Mouse (Mus musculus) intestine, postnatal 0 days (tissue): Measurements from ENCODE around the gene Cldn24. TPM values are rescaled to one million over a fixed set of nuclear protein-coding genes. Genes with fewer than 3 reads are reported as not detected.

Experiments
- ATAC-seq: fragments of 200-750 bp; cut with Nextera tagmentation; 2 replicates; pipeline ENCODE4 v1.8.0; 2017; ENCODE audit warnings: mild to moderate bottlenecking, moderate TSS enrichment, moderate library complexity
- H3K27ac ChIP-seq: fragments of 300-500 bp; sonication (generic); 2 replicates; pipeline ENCODE4 v1.5.1; 2014; ENCODE audit warnings: mild to moderate bottlenecking, low read depth, low read length, moderate library complexity
- H3K27me3 ChIP-seq: fragments of 300-500 bp; sonication (generic); replicated peaks from 2 replicates; pipeline ENCODE4 v1.6.1; 2014; ENCODE audit warnings: low read length, mixed read lengths; ENCODE audit not compliant: control insufficient read depth, insufficient read depth
- H3K36me3 ChIP-seq: fragments of 300-500 bp; sonication (generic); 2 replicates; pipeline ENCODE4 v1.6.1; 2014; ENCODE audit warnings: mild to moderate bottlenecking, moderate library complexity; ENCODE audit not compliant: control insufficient read depth, insufficient read depth
- H3K4me1 ChIP-seq: fragments of 300-500 bp; sonication (generic); replicated peaks from 2 replicates; pipeline ENCODE4 v1.6.1; 2014; ENCODE audit warnings: antibody characterized with exemption, low read length, mixed read lengths; ENCODE audit not compliant: control insufficient read depth, insufficient read depth
- H3K4me2 ChIP-seq: fragments of 300-500 bp; sonication (generic); replicated peaks from 2 replicates; pipeline ENCODE4 v1.6.1; 2014; ENCODE audit warnings: low read depth, mild to moderate bottlenecking, moderate library complexity
- H3K4me3 ChIP-seq: fragments of 300-500 bp; sonication (generic); 2 replicates; pipeline ENCODE4 v1.5.1; 2014; ENCODE audit warnings: low read depth, low read length
- H3K9ac ChIP-seq: fragments of 300-500 bp; sonication (generic); 2 replicates; pipeline ENCODE4 v1.6.1; 2014; ENCODE audit warnings: mild to moderate bottlenecking, low read depth, low read length
- H3K9me3 ChIP-seq: fragments of 300-500 bp; sonication (generic); 2 replicates; pipeline ENCODE4 v1.6.1; 2016; ENCODE audit warnings: mixed run types; ENCODE audit not compliant: control insufficient read depth
- CTCF ChIP-seq: sonication (generic); IDR thresholded peaks from 2 replicates; pipeline ENCODE4 v1.5.1; 2016; ENCODE audit warnings: low read depth, mild to moderate bottlenecking, control low read depth, antibody characterized with exemption, moderate library complexity
- WGBS: fragments of 180-500 bp; shearing (Covaris S2); extraction: QIAGEN DNeasy Blood & Tissue Kit; methylation state at CpG from one replicate; pipeline ENCODE4 v1.1.7; 2014; 5-methylcytosine and 5-hydroxymethylcytosine counted together
- polyA plus RNA-seq: library from polyadenylated mRNA; unstranded; fragments of >200 nt; fragmentation: Nextera tagmentation; extraction: Ambion mirVana; gene quantifications from 2 replicates; pipeline ENCODE4 v1.2.1, GENCODE M21; 2015

Gene Cldn24
- polyA plus RNA-seq, 1 experiment from 2014 or later = not detected

DNA sequence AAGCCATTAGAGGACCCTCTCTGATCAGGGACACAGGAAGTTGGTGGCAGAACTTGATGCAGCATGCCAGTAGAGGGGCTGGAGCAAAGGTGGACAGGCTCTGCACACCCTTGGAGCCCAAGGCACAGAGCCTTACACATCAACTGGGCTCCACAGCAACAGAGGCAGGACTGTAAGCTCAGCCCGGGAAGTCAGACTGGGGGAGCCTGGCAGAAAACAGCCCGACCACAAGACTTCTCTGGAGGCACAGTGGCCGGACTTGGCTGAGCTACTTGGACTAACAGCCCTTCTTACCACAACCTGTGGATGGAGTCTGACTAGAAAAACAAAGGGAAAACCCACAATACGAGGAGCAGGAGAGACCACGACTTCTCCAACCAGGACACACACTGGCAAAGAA lies 31.4 kb downstream of the Cldn24 start:
- ATAC-seq = no peak
- Histone ChIP-seq H3K4me1 (no peaks in the 10 kb centered on the region), H3K27ac (no peak overlapping the region), H3K27me3 (no peaks in the 10 kb centered on the region), H3K9ac (no peak overlapping the region), H3K4me3 (no peak overlapping the region), H3K9me3 (no peaks in the 10 kb centered on the region), H3K36me3 (peaks cover 47% of the 10 kb centered on the region), H3K4me2 (no peak overlapping the region)
- TF ChIP-seq CTCF = no peak
- 92% methylated on average over 5 of the region's 5 CpGs for WGBS

DNA sequence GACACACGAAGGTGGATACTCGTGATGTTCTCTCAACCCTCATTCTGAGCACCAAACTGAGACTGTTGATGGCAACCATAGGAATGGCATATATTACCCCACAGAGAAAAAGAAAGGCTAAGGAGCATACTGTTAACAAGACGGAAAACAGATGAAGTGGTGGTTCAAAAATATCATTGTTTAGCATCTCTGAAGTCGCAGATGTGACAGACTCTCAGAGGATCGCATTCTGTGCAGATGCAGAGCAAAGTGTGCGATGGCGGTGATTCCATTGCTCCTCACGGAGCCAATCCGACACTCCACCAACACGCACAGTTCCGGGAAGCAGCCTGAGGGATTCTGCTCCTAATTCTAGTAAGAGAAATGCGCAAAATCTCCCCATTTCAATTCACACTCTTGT lies 37.3 kb downstream of the Cldn24 start:
- H3K4me3 ChIP-seq = no peak overlapping the region
- H3K36me3 ChIP-seq = peaks cover 68% of the 10 kb centered on the region
- WGBS = 92% methylated on average over 12 of the region's 12 CpGs
- no peaks in the 10 kb centered on the region for H3K4me1 ChIP-seq
- H3K27me3 ChIP-seq = no peaks in the 10 kb centered on the region
- no peak overlapping the region for H3K4me2 ChIP-seq
- H3K9ac ChIP-seq = no peak overlapping the region
- H3K9me3 ChIP-seq = no peaks in the 10 kb centered on the region
- no peak overlapping the region for H3K27ac ChIP-seq
- no peak for TF ChIP-seq CTCF
- no peak for ATAC-seq

DNA sequence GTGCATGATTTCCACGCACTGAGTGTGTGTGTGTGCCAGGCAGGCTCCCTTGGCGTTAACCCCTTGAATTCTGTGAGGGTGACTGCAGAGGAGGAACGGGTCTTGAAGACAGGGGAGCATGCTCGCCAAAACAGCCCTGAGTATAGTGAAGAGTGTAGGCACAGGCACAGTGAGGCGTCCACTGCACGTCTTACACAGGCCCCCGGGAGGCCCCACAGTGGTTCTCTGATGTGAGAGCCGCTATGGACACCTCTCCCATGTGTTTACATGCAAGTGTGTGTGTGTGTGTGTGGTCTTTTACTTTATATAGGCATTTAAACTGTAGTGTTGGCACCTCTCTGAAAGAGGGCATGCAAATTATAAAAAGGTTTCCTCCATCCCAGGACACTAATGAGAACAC lies 44.6 kb downstream of the Cldn24 start:
- Histone ChIP-seq H3K4me3 (no peak overlapping the region), H3K4me2 (no peak overlapping the region), H3K36me3 (peaks cover 50% of the 10 kb centered on the region), H3K9me3 (no peaks in the 10 kb centered on the region), H3K27me3 (no peaks in the 10 kb centered on the region), H3K9ac (no peak overlapping the region), H3K27ac (no peak overlapping the region), H3K4me1 (no peaks in the 10 kb centered on the region)
- no peak for ATAC-seq
- TF ChIP-seq CTCF = no peak
- WGBS = 84% methylated on average over 8 of the region's 8 CpGs

- TF ChIP-seq CTCF = peak; percentile 92
- H3K9ac ChIP-seq = no peak overlapping the region
Observed at GRCm38 (mm10) chr8:47867067-47867466, 45.1 kb downstream of the Cldn24 start.

More at GRCm38 (mm10) chr8:47867067-47867466, 45.1 kb downstream of the Cldn24 start:
- Histone ChIP-seq H3K9me3 (no peaks in the 10 kb centered on the region), H3K36me3 (peaks cover 46% of the 10 kb centered on the region), H3K4me3 (no peak overlapping the region), H3K4me2 (no peak overlapping the region), H3K27ac (no peak overlapping the region), H3K4me1 (no peaks in the 10 kb centered on the region), H3K27me3 (no peaks in the 10 kb centered on the region)
- peak; percentile 57; the same call in 1 of the 2 replicates for ATAC-seq
- WGBS = 23% methylated on average over 8 of the region's 8 CpGs

Other genes starting within 250 kb of the Cldn24 start
- 12.6 and 13.4 TPM in 2 replicates for gene Ing2, start 146.6 kb upstream of the Cldn24 start, polyA plus RNA-seq
- gene Cdkn2aip, start 108.2 kb upstream of the Cldn24 start, polyA plus RNA-seq = 15.3 and 15.4 TPM in 2 replicates
- gene Cldn22, start 2.3 kb downstream of the Cldn24 start, polyA plus RNA-seq = not detected in 2 replicates
- gene Wwc2, start 168.8 kb downstream of the Cldn24 start, polyA plus RNA-seq = 6.7 and 7.4 TPM in 2 replicates